Mouse (Mus musculus) heart, adult 2 months (tissue): ENCODE measurements around the gene Vmn1r36.

ENCODE experiments used
- CTCF ChIP-seq: fragments of 200-600 bp; IDR thresholded peaks from 2 replicates; pipeline ENCODE4 v1.8.1; 2022; ENCODE audit warnings: antibody characterized with exemption, mild to moderate bottlenecking, moderate library complexity
- EP300 ChIP-seq: fragments of 200-500 bp; IDR thresholded peaks from 2 replicates; pipeline ENCODE4 v1.6.1; 2011; ENCODE audit warnings: low read depth, low read length, control low read depth; ENCODE audit not compliant: insufficient read depth
- POLR2A ChIP-seq: fragments of 200-500 bp; IDR thresholded peaks from 2 replicates; pipeline ENCODE4 v1.6.1; 2011; ENCODE audit warnings: mild to moderate bottlenecking, low read depth, low read length, control low read depth; ENCODE audit not compliant: insufficient read depth

GRCm38 (mm10) chr6:66713854-66714253 is 5.1 kb downstream of the Vmn1r36 start:
- TF ChIP-seq EP300 (no peak), CTCF (no peak), POLR2A (no peak)
